Mouse (Mus musculus) midbrain, embryonic 14.5 days (tissue): ENCODE results near the gene Kirrel3. TPM values are rescaled to one million over a fixed set of nuclear protein-coding genes. Genes with fewer than 3 reads are reported as not detected.
A peak's percentile ranks its signal among the peaks of the same experiment; 100 is the strongest.

Experiments
- ATAC-seq: fragments of 200-750 bp; cut with Nextera tagmentation; 2 replicates; pipeline ENCODE4 v1.8.0; 2017; ENCODE audit warnings: moderate number of reproducible peaks, moderate library complexity; ENCODE audit not compliant: low FRiP score, low TSS enrichment
- DNase-seq: peaks from one replicate; pipeline ENCODE4 v3.0.0-alpha.2; 2015
- H3K27ac ChIP-seq: fragments of 300-500 bp; sonication (generic); replicated peaks from 2 replicates; pipeline ENCODE4 v1.5.1; 2014; ENCODE audit warnings: mild to moderate bottlenecking, low read depth, low read length, moderate library complexity
- H3K27me3 ChIP-seq: fragments of 300-500 bp; sonication (generic); 2 replicates; pipeline ENCODE4 v1.6.1; 2014; ENCODE audit warnings: low read length, control low read depth, mixed read lengths; ENCODE audit not compliant: control insufficient read depth, insufficient read depth
- H3K36me3 ChIP-seq: fragments of 300-500 bp; sonication (generic); 2 replicates; pipeline ENCODE4 v1.6.1; 2014; ENCODE audit warnings: low read length, control low read depth; ENCODE audit not compliant: control insufficient read depth, insufficient read depth
- H3K4me1 ChIP-seq: fragments of 300-500 bp; sonication (generic); 2 replicates; pipeline ENCODE4 v1.6.1; 2014; ENCODE audit warnings: mild to moderate bottlenecking, antibody characterized with exemption, low read length, control low read depth; ENCODE audit not compliant: control insufficient read depth, insufficient read depth
- H3K4me2 ChIP-seq: fragments of 300-500 bp; sonication (generic); 2 replicates; pipeline ENCODE4 v1.6.1; 2014; ENCODE audit warnings: mild to moderate bottlenecking, low read length, moderate library complexity
- H3K4me3 ChIP-seq: fragments of 300-500 bp; sonication (generic); replicated peaks from 2 replicates; pipeline ENCODE4 v1.5.1; 2014; ENCODE audit warnings: low read depth, low read length
- H3K9ac ChIP-seq: fragments of 300-500 bp; sonication (generic); replicated peaks from 2 replicates; pipeline ENCODE4 v1.6.1; 2014; ENCODE audit warnings: mild to moderate bottlenecking, low read length, moderate library complexity
- H3K9me3 ChIP-seq: fragments of 300-500 bp; sonication (generic); 2 replicates; pipeline ENCODE4 v1.6.1; 2016; ENCODE audit warnings: low read length, control low read depth, mixed read lengths; ENCODE audit not compliant: control insufficient read depth
- WGBS: fragments of 180-500 bp; shearing (Covaris S2); extraction: QIAGEN DNeasy Blood & Tissue Kit; methylation state at CpG from one replicate; pipeline ENCODE4 v1.1.7; 2014; 5-methylcytosine and 5-hydroxymethylcytosine counted together
- polyA plus RNA-seq: library from polyadenylated mRNA; unstranded; fragments of >200 nt; fragmentation: Nextera tagmentation; extraction: Ambion mirVana; gene quantifications from 2 replicates; pipeline ENCODE4 v1.2.1, GENCODE M21; 2014

The Kirrel3 gene
- polyA plus RNA-seq, 1 experiment from 2014 or later, result 34.2 TPM

- peaks cover 10% of the 10 kb centered on the region for H3K4me1 ChIP-seq
- WGBS, result 52% methylated on average over 4 of the region's 4 CpGs
- no peaks in the 10 kb centered on the region for H3K36me3 ChIP-seq
- no peaks in the 10 kb centered on the region for H3K27me3 ChIP-seq
- DNase-seq (no peak), ATAC-seq (no peak)
- no peak overlapping the region for H3K4me3 ChIP-seq
- H3K27ac ChIP-seq, result no peak overlapping the region
- no peak overlapping the region for H3K9ac ChIP-seq
- no peaks in the 10 kb centered on the region for H3K9me3 ChIP-seq
- no peak overlapping the region for H3K4me2 ChIP-seq
Measured at GRCm38 (mm10) chr9:34992201-34992600, 506.5 kb downstream of the Kirrel3 start.

DNA sequence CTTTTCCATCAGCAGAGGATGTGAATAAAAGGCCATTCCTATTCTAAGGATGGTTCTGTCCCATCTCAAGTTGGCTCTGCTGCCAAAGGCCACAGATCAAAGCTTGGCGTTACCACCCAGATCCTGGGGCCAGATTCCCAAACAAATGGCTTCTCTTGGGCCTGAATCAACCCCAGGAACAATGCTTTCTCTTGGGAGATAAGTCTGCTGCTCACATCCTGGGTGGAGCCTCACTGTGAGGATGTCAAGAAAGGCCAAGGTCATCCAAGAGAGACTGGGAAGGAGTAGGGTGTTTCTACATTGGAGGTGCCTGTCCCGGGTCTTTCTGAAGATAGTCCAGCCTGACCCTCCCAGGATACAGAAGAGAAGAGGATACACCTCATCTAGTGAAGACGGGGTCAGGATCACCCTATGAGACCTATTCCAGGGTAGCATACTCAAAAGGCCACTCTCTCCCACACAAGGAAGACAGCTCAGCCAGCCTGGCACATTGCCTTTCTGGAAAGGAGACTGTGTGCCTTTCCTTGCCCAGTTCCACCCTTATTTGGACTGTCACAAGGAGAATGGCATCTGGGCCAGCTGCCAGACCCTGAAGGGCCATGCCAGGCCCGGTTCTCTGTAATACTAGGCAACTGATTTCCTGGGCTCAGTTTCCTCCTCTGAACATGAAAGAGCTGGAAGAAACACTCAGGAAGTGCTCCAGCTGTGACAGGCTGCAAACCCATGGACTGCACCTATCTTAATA is 507.9 kb downstream of the Kirrel3 start:
- DNase-seq (peak; percentile 64), ATAC-seq (no peak)
- no peak overlapping the region for H3K9ac ChIP-seq
- H3K4me3 ChIP-seq, result no peak overlapping the region
- H3K27ac ChIP-seq, result no peak overlapping the region
- H3K36me3 ChIP-seq, result no peaks in the 10 kb centered on the region
- no peak overlapping the region for H3K4me2 ChIP-seq
- WGBS, result 80% methylated on average over 4 of the region's 4 CpGs
- no peaks in the 10 kb centered on the region for H3K27me3 ChIP-seq
- peaks cover 10% of the 10 kb centered on the region for H3K4me1 ChIP-seq
- H3K9me3 ChIP-seq, result no peaks in the 10 kb centered on the region

- no peaks in the 10 kb centered on the region for H3K9me3 ChIP-seq
- no peak overlapping the region for H3K4me3 ChIP-seq
- no peaks in the 10 kb centered on the region for H3K27me3 ChIP-seq
- no peak overlapping the region for H3K27ac ChIP-seq
- H3K4me2 ChIP-seq, result no peak overlapping the region
- WGBS, result 81% methylated on average over 2 of the region's 2 CpGs
- peaks cover 10% of the 10 kb centered on the region for H3K4me1 ChIP-seq
- H3K36me3 ChIP-seq, result no peaks in the 10 kb centered on the region
- H3K9ac ChIP-seq, result no peak overlapping the region
- ATAC-seq (no peak), DNase-seq (no peak)
Measured at GRCm38 (mm10) chr9:34995078-34995477, 509.4 kb downstream of the Kirrel3 start.

DNA sequence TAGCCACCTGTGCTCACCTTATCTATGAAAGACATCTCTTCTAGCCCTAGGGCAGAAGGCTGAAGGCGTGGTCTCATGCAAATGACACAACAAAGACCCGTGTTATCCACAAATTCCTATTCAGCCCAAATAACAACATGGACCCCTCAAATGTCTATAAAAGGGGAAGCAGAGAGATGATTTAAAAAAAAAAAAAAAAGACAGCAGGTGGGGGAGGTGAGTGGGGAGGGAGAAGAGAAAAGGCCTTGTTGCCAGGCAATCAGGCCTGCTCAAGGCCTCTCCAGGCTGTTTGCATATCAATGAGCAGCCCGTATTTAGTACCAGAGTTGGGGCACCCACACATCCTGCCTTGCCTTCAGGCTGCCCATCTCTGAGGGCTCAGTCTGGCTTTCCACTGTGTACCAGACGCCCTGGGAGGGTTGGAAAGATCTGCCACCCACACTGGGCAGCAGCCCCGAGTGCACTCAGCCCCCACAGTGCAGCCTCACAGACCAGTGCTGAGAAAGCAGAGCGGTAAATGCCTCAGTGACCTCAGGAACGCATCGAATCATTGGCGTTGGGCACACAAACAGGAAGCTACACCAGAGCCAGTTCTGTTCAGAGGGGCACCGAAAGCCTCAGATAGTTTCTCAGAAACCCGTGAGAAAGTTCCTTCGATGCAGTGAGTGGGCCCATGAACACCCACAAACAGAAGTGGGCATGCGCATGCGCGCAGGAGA is 510.1 kb downstream of the Kirrel3 start:
- H3K4me1 ChIP-seq, result peaks cover 10% of the 10 kb centered on the region
- H3K4me2 ChIP-seq, result no peak overlapping the region
- peak; percentile 61 for DNase-seq
- peak; percentile 77 for ATAC-seq
- H3K27me3 ChIP-seq, result no peaks in the 10 kb centered on the region
- no peak overlapping the region for H3K4me3 ChIP-seq
- H3K9ac ChIP-seq, result no peak overlapping the region; the same call in 1 of the 2 replicates
- no peaks in the 10 kb centered on the region for H3K9me3 ChIP-seq
- 32% methylated on average over 15 of the region's 15 CpGs for WGBS
- peak overlapping the region; percentile 1; the same call in 1 of the 2 replicates for H3K27ac ChIP-seq
- H3K36me3 ChIP-seq, result no peaks in the 10 kb centered on the region

GRCm38 (mm10) chr9:34997880-34998865 is 512.5 kb downstream of the Kirrel3 start:
- no peak for DNase-seq
- WGBS, result 57% methylated on average over 9 of the region's 9 CpGs
- H3K36me3 ChIP-seq, result no peaks in the 10 kb centered on the region
- H3K4me3 ChIP-seq, result no peak overlapping the region
- H3K27ac ChIP-seq, result no peak overlapping the region
- no peaks in the 10 kb centered on the region for H3K9me3 ChIP-seq
- no peak overlapping the region for H3K4me2 ChIP-seq
- H3K9ac ChIP-seq, result no peak overlapping the region
- H3K27me3 ChIP-seq, result no peaks in the 10 kb centered on the region
- no peak for ATAC-seq
- peaks cover 10% of the 10 kb centered on the region for H3K4me1 ChIP-seq

GRCm38 (mm10) chr9:35004113-35004512 is 518.4 kb downstream of the Kirrel3 start:
- no peaks in the 10 kb centered on the region for H3K27me3 ChIP-seq

GRCm38 (mm10) chr9:35007697-35008341 is 522.1 kb downstream of the Kirrel3 start:
- no peaks in the 10 kb centered on the region for H3K4me1 ChIP-seq
- WGBS, result 88% methylated on average over 14 of the region's 14 CpGs
- H3K27ac ChIP-seq, result no peak overlapping the region
- no peak overlapping the region for H3K4me3 ChIP-seq
- ATAC-seq, result no peak
- no peak for DNase-seq
- no peaks in the 10 kb centered on the region for H3K27me3 ChIP-seq
- no peaks in the 10 kb centered on the region for H3K9me3 ChIP-seq
- no peak overlapping the region for H3K9ac ChIP-seq
- H3K4me2 ChIP-seq, result no peak overlapping the region
- H3K36me3 ChIP-seq, result no peaks in the 10 kb centered on the region

More at GRCm38 (mm10) chr9:35004113-35004512, 518.4 kb downstream of the Kirrel3 start:
- DNase-seq (no peak), ATAC-seq (no peak)
- WGBS, result 95% methylated on average over 4 of the region's 4 CpGs
- Histone ChIP-seq H3K4me2 (no peak overlapping the region), H3K27ac (no peak overlapping the region), H3K9ac (no peak overlapping the region), H3K4me1 (no peaks in the 10 kb centered on the region), H3K36me3 (no peaks in the 10 kb centered on the region), H3K4me3 (no peak overlapping the region), H3K9me3 (no peaks in the 10 kb centered on the region)

GRCm38 (mm10) chr9:35016762-35017161 is 531.1 kb downstream of the Kirrel3 start:
- Histone ChIP-seq H3K36me3 (no peaks in the 10 kb centered on the region), H3K27me3 (no peaks in the 10 kb centered on the region), H3K9ac (no peak overlapping the region), H3K4me2 (no peak overlapping the region), H3K4me1 (peaks cover 13% of the 10 kb centered on the region; the same call in 1 of the 2 replicates), H3K27ac (no peak overlapping the region), H3K4me3 (no peak overlapping the region), H3K9me3 (no peaks in the 10 kb centered on the region)
- DNase-seq (peak; percentile 71), ATAC-seq (no peak)
- WGBS, result 49% methylated on average over 4 of the region's 4 CpGs
